Mouse (Mus musculus): ENCODE data around the gene Mmp27.
A peak's percentile ranks its signal among the peaks of the same experiment; 100 is the strongest.

GRCm38 (mm10) chr9:7594816-7595540, 23.8 kb downstream of the Mmp27 start:
- peak; percentile 87 for TF ChIP-seq CTCF (IDR thresholded peaks at IDR 0.05; ENCODE audit: low read depth)
- no peak for TF ChIP-seq EP300 (IDR thresholded peaks at IDR 0.05; ENCODE audit: low read depth)
